Mouse (Mus musculus): ENCODE measurements around the gene Slc35f5.

DNA sequence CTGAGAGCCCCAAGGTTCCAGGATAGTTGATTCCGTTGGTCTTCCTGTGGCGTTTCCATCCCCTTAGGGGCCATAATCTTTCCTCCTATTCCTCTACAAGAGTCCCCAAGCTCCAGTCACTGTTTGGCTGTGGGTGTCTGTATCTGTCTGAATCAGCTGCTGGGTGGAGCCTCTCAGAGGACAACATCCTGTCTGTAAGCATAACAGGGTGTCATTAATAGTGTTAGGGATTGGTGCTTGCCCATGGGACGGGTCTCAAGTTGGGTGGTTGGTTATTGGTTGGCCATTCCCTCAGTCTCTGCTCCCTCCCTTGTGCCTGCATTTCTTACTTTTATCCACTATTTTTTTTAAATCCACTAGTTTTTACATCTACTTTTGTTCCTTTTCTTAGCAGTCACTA is 20.7 kb downstream of the Slc35f5 start:
- TF ChIP-seq POLR2A (IDR thresholded peaks at IDR 0.05; ENCODE audit: borderline replicate concordance, low read depth, low read length) (no peak), CTCF (IDR thresholded peaks at IDR 0.05; ENCODE audit: low read depth, low read length) (no peak)

Measured in bone marrow macrophage, adult 2 months (primary cell).